In genomic region chr9:115383935-115384334, GRCm38 (mm10) we compare ENCODE assay signal across 10 mouse cellular contexts.
DNase-seq lines count a peak whose midpoint lies in the region; ATAC-seq lines count a peak whose summit lies in the region.
"Had no signal": no experiment of that assay in that cellular context is flagged by ENCODE, and none has a peak within 500 bp of the region (broad histone marks: within the 10 kb centered on the region; RNA-seq: fewer than 3 reads in every experiment).

No protein-coding gene starts in this region.

- H3K4me3 ChIP-seq in heart, embryonic 15.5 days: no peak overlapping the region

- peak overlapping the region; percentile 53 for H3K27ac ChIP-seq in heart, embryonic 15.5 days

- no peak overlapping the region for H3K9ac ChIP-seq in heart, embryonic 15.5 days

- no peak overlapping the region for H3K4me2 ChIP-seq in heart, embryonic 15.5 days

- peaks cover 14% of the 10 kb centered on the region; the same call in 1 of the 2 replicates for H3K4me1 ChIP-seq in heart, embryonic 15.5 days (replicated peaks)

- H3K36me3 ChIP-seq in heart, embryonic 15.5 days: no peaks in the 10 kb centered on the region
- H3K36me3 ChIP-seq: G1E had no signal

- 20% methylated on average over 4 of the region's 4 CpGs for WGBS in heart, embryonic 15.5 days

- DNase-seq in urinary bladder, postnatal 14 days (ENCODE audit: low spot score): peak; percentile 36
- DNase-seq in urinary bladder, adult 2 months (ENCODE audit: low spot score): no peak
- peak; percentile 34 to 58 for DNase-seq in lung, adult 18-20 months
- DNase-seq in thymus, postnatal 36 days: no peak
- DNase-seq in thymus, postnatal 14 days: no peak
- no peak for DNase-seq in thymus, postnatal 4 days
- DNase-seq in layer of hippocampus, postnatal 14 days (ENCODE audit: low spot score in 2 of 2): no peak
- DNase-seq: cerebellum, adult 11-12 months had no signal

- ATAC-seq in heart, embryonic 15.5 days (replicated peaks; ENCODE audit: insufficient number of reproducible peaks, insufficient read depth, low FRiP score, low read depth): peak; percentile 79

- H3K9me3 ChIP-seq in heart, embryonic 15.5 days (replicated peaks): no peaks in the 10 kb centered on the region

- no peaks in the 10 kb centered on the region for H3K27me3 ChIP-seq in heart, embryonic 15.5 days

Comparison
In these comparisons a context has a peak if more than half of its experiments do, and no peak if none do; other contexts are left out.
1. DNase-seq: peak in urinary bladder, postnatal 14 days (single experiment) and lung, adult 18-20 months (2 of 2); none in urinary bladder, adult 2 months (single experiment), thymus, postnatal 36 days (0 of 2), thymus, postnatal 14 days (single experiment), thymus, postnatal 4 days (single experiment) and layer of hippocampus, postnatal 14 days (0 of 2).